Mouse (Mus musculus) stomach, embryonic 16.5 days (tissue): ENCODE data around the gene Dync1li1. TPM values are rescaled to one million over a fixed set of nuclear protein-coding genes. Genes with fewer than 3 reads are reported as not detected.

Experiments used
- ATAC-seq: fragments of 200-750 bp; cut with Nextera tagmentation; 2 replicates; pipeline ENCODE4 v1.8.0; 2017; ENCODE audit warnings: moderate number of reproducible peaks, moderate TSS enrichment; ENCODE audit not compliant: insufficient read depth, low FRiP score
- H3K27ac ChIP-seq: fragments of 300-500 bp; sonication (generic); 2 replicates; pipeline ENCODE4 v1.5.1; 2014; ENCODE audit warnings: low read length
- H3K27me3 ChIP-seq: fragments of 300-500 bp; sonication (generic); 2 replicates; pipeline ENCODE4 v1.6.1; 2014; ENCODE audit warnings: low read length, control low read depth, mixed read lengths; ENCODE audit not compliant: control insufficient read depth, insufficient read depth
- H3K36me3 ChIP-seq: fragments of 300-500 bp; sonication (generic); 2 replicates; pipeline ENCODE4 v1.6.1; 2014; ENCODE audit warnings: low read length; ENCODE audit not compliant: control insufficient read depth, insufficient read depth
- H3K4me1 ChIP-seq: fragments of 300-500 bp; sonication (generic); 2 replicates; pipeline ENCODE4 v1.6.1; 2014; ENCODE audit warnings: low read length, control low read depth, mixed read lengths; ENCODE audit not compliant: control insufficient read depth, insufficient read depth
- H3K4me2 ChIP-seq: fragments of 300-500 bp; sonication (generic); 2 replicates; pipeline ENCODE4 v1.6.1; 2014; ENCODE audit warnings: low read depth, low read length, mixed read lengths
- H3K4me3 ChIP-seq: fragments of 300-500 bp; sonication (generic); replicated peaks from 2 replicates; pipeline ENCODE4 v1.5.1; 2014; ENCODE audit warnings: mild to moderate bottlenecking, low read length
- H3K9ac ChIP-seq: fragments of 300-500 bp; sonication (generic); 2 replicates; pipeline ENCODE4 v1.6.1; 2014; ENCODE audit warnings: low read length
- H3K9me3 ChIP-seq: fragments of 300-500 bp; sonication (generic); replicated peaks from 2 replicates; pipeline ENCODE4 v1.6.1; 2016; ENCODE audit warnings: low read length, control low read depth; ENCODE audit not compliant: control insufficient read depth
- WGBS: fragments of 180-500 bp; shearing (Covaris S2); extraction: QIAGEN DNeasy Blood & Tissue Kit; methylation state at CpG from one replicate; pipeline ENCODE4 v1.1.7; 2014; 5-methylcytosine and 5-hydroxymethylcytosine counted together
- polyA plus RNA-seq: library from polyadenylated mRNA; unstranded; fragments of >200 nt; fragmentation: Nextera tagmentation; extraction: Ambion mirVana; gene quantifications from 2 replicates; pipeline ENCODE4 v1.2.1, GENCODE M21; 2015

Gene Dync1li1
- polyA plus RNA-seq, 1 experiment from 2014 or later: 45.2 TPM

GRCm38 (mm10) chr9:114669011-114669410 lies 19.6 kb upstream of the Dync1li1 start:
- 0 out of 2 replicates have a peak, but pooled peaks cover 5% of the 10 kb centered on the region for H3K27me3 ChIP-seq
- H3K4me3 ChIP-seq: no peak overlapping the region
- H3K4me2 ChIP-seq: no peak overlapping the region
- no peak for ATAC-seq
- H3K36me3 ChIP-seq: no peaks in the 10 kb centered on the region
- no peak overlapping the region for H3K9ac ChIP-seq
- H3K4me1 ChIP-seq: peaks cover 5% of the 10 kb centered on the region; the same call in 1 of the 2 replicates
- no peak overlapping the region for H3K27ac ChIP-seq
- 60% methylated on average over 4 of the region's 5 CpGs for WGBS
- peaks cover 5% of the 10 kb centered on the region; the same call in 1 of the 2 replicates for H3K9me3 ChIP-seq

- Histone ChIP-seq H3K9me3 (peaks cover 5% of the 10 kb centered on the region; the same call in 1 of the 2 replicates), H3K27me3 (0 out of 2 replicates have a peak, but pooled peaks cover 5% of the 10 kb centered on the region), H3K4me3 (no peak overlapping the region), H3K9ac (no peak overlapping the region), H3K27ac (no peak overlapping the region), H3K4me1 (peaks cover 5% of the 10 kb centered on the region; the same call in 1 of the 2 replicates), H3K36me3 (no peaks in the 10 kb centered on the region), H3K4me2 (no peak overlapping the region)
- WGBS: 55% methylated on average over 1 of the region's 1 CpGs
- ATAC-seq: no peak
These were observed 16.6 kb upstream of the Dync1li1 start for GRCm38 (mm10) chr9:114671946-114672345.

GRCm38 (mm10) chr9:114672703-114673561 lies 15.7 kb upstream of the Dync1li1 start:
- Histone ChIP-seq H3K4me1 (peaks cover 5% of the 10 kb centered on the region; the same call in 1 of the 2 replicates), H3K9me3 (peaks cover 5% of the 10 kb centered on the region; the same call in 1 of the 2 replicates), H3K36me3 (no peaks in the 10 kb centered on the region), H3K27me3 (0 out of 2 replicates have a peak, but pooled peaks cover 5% of the 10 kb centered on the region), H3K27ac (no peak overlapping the region), H3K4me3 (peak overlapping the region; percentile 37), H3K4me2 (peak overlapping the region; percentile 67), H3K9ac (peak overlapping the region; percentile 60)
- peak; percentile 33; the same call in 1 of the 2 replicates for ATAC-seq
- WGBS: 4% methylated on average over 24 of the region's 24 CpGs

GRCm38 (mm10) chr9:114673626-114674025 lies 15.0 kb upstream of the Dync1li1 start:
- 0 out of 2 replicates have a peak, but pooled peaks cover 5% of the 10 kb centered on the region for H3K27me3 ChIP-seq
- no peak overlapping the region for H3K27ac ChIP-seq
- ATAC-seq: no peak
- peaks cover 5% of the 10 kb centered on the region; the same call in 1 of the 2 replicates for H3K9me3 ChIP-seq
- WGBS: 45% methylated on average over 2 of the region's 2 CpGs
- no peak overlapping the region for H3K4me3 ChIP-seq
- no peak overlapping the region for H3K9ac ChIP-seq
- no peak overlapping the region for H3K4me2 ChIP-seq
- peaks cover 5% of the 10 kb centered on the region; the same call in 1 of the 2 replicates for H3K4me1 ChIP-seq
- no peaks in the 10 kb centered on the region for H3K36me3 ChIP-seq

- Histone ChIP-seq H3K4me1 (no peaks in the 10 kb centered on the region), H3K9me3 (no peaks in the 10 kb centered on the region), H3K4me3 (no peak overlapping the region), H3K36me3 (no peaks in the 10 kb centered on the region), H3K27me3 (0 out of 2 replicates have a peak, but pooled peaks cover 2% of the 10 kb centered on the region), H3K9ac (no peak overlapping the region), H3K27ac (no peak overlapping the region), H3K4me2 (no peak overlapping the region)
- WGBS: 79% methylated on average over 5 of the region's 5 CpGs
- no peak for ATAC-seq
These were observed 10.0 kb upstream of the Dync1li1 start for GRCm38 (mm10) chr9:114678576-114678975.

- H3K27ac ChIP-seq: no peak overlapping the region
- H3K9me3 ChIP-seq: no peaks in the 10 kb centered on the region
- H3K4me3 ChIP-seq: no peak overlapping the region
- ATAC-seq: no peak
- H3K4me1 ChIP-seq: no peaks in the 10 kb centered on the region
- no peaks in the 10 kb centered on the region for H3K36me3 ChIP-seq
- no peak overlapping the region for H3K9ac ChIP-seq
- H3K4me2 ChIP-seq: no peak overlapping the region
- 77% methylated on average over 5 of the region's 5 CpGs for WGBS
- H3K27me3 ChIP-seq: no peaks in the 10 kb centered on the region
These were observed 8.6 kb upstream of the Dync1li1 start for GRCm38 (mm10) chr9:114679944-114680343.

GRCm38 (mm10) chr9:114680531-114680930 lies 8.1 kb upstream of the Dync1li1 start:
- Histone ChIP-seq H3K27ac (no peak overlapping the region), H3K4me1 (no peaks in the 10 kb centered on the region), H3K4me3 (no peak overlapping the region), H3K36me3 (no peaks in the 10 kb centered on the region), H3K9me3 (no peaks in the 10 kb centered on the region), H3K9ac (no peak overlapping the region), H3K4me2 (no peak overlapping the region), H3K27me3 (no peaks in the 10 kb centered on the region)
- 77% methylated on average over 6 of the region's 6 CpGs for WGBS
- no peak for ATAC-seq

GRCm38 (mm10) chr9:114682193-114682592 lies 6.4 kb upstream of the Dync1li1 start:
- no peaks in the 10 kb centered on the region for H3K36me3 ChIP-seq
- no peak overlapping the region for H3K9ac ChIP-seq
- no peak for ATAC-seq
- 71% methylated on average over 4 of the region's 4 CpGs for WGBS
- H3K4me1 ChIP-seq: no peaks in the 10 kb centered on the region
- no peak overlapping the region for H3K27ac ChIP-seq
- no peaks in the 10 kb centered on the region for H3K27me3 ChIP-seq
- no peak overlapping the region for H3K4me3 ChIP-seq
- no peak overlapping the region for H3K4me2 ChIP-seq
- H3K9me3 ChIP-seq: no peaks in the 10 kb centered on the region

- H3K27me3 ChIP-seq: no peaks in the 10 kb centered on the region
- no peaks in the 10 kb centered on the region for H3K9me3 ChIP-seq
- H3K4me2 ChIP-seq: no peak overlapping the region
These were observed 2.3 kb upstream of the Dync1li1 start for GRCm38 (mm10) chr9:114686245-114686644.

More at GRCm38 (mm10) chr9:114686245-114686644, 2.3 kb upstream of the Dync1li1 start:
- ATAC-seq: no peak
- H3K4me1 ChIP-seq: peaks cover 17% of the 10 kb centered on the region
- H3K36me3 ChIP-seq: no peaks in the 10 kb centered on the region
- WGBS: 54% methylated on average over 7 of the region's 7 CpGs
- H3K27ac ChIP-seq: peak overlapping the region; percentile 41
- no peak overlapping the region for H3K9ac ChIP-seq
- H3K4me3 ChIP-seq: no peak overlapping the region
